Comparison of ENCODE assay signal across 13 mouse cellular contexts in genomic region chr2:70412315-70412714, GRCm38 (mm10).
"Had no signal": no experiment of that assay in that cellular context is flagged by ENCODE, and none has a peak within 500 bp of the region (broad histone marks: within the 10 kb centered on the region; RNA-seq: fewer than 3 reads in every experiment).

No protein-coding gene starts in this region.

- H3K4me1 ChIP-seq: liver, embryonic 13.5 days had no signal

- H3K27ac ChIP-seq: layer of hippocampus, adult 2 months; liver, embryonic 13.5 days had no signal

- H3K4me3 ChIP-seq: layer of hippocampus, adult 2 months; liver, embryonic 13.5 days had no signal

- H3K27me3 ChIP-seq: liver, embryonic 13.5 days had no signal

- DNase-seq: kidney, adult 11 months; kidney, adult 9 months; kidney, postnatal 14 days; kidney, postnatal 4 days; liver, embryonic 13.5 days; lung, adult 2 months; lung, postnatal 14 days; lung, postnatal 4 days; midbrain, embryonic 14.5 days; thymus, adult 18-20 months; thymus, postnatal 4 days had no signal

- H3K9ac ChIP-seq: liver, embryonic 13.5 days had no signal

- H3K36me3 ChIP-seq: liver, embryonic 13.5 days had no signal

- H3K4me2 ChIP-seq: liver, embryonic 13.5 days; midbrain, embryonic 11.5 days had no signal

- H3K9me3 ChIP-seq: liver, embryonic 13.5 days had no signal
